Mouse (Mus musculus): Measurements from ENCODE around the gene Fh1.

DNA sequence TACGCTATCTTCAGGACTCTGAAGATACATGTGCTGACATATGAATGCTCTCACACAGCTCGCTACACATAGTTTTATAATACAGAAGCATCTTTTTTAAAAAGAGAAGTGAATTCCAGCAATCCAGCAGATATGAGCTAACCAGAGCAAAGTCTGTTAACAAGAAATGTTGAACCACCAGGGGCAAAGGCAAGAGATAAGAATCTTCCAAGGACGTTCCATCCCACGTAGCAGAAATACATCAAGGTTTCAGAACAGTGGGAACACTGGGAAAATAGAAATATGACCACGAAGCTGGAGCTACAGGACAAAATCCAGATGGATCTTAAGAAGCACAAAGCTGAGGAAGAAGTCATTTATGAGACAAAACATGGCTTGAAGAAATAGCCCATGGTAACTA is 4.9 kb upstream of the Fh1 start:
- TF ChIP-seq CTCF (IDR thresholded peaks at IDR 0.05) (no peak), POLR2A (IDR thresholded peaks at IDR 0.05; ENCODE audit: insufficient read depth, low read depth, low read length) (no peak), EP300 (IDR thresholded peaks at IDR 0.05; ENCODE audit: insufficient read depth, low read depth, low read length) (no peak)
